Mouse (Mus musculus): ENCODE results near the gene Gm20937. TPM values are rescaled to one million over a fixed set of nuclear protein-coding genes. Genes with fewer than 3 reads are reported as not detected.

Gm20937 gene
- polyA plus RNA-seq (2017; shearing (Covaris generic)) = not detected

DNA sequence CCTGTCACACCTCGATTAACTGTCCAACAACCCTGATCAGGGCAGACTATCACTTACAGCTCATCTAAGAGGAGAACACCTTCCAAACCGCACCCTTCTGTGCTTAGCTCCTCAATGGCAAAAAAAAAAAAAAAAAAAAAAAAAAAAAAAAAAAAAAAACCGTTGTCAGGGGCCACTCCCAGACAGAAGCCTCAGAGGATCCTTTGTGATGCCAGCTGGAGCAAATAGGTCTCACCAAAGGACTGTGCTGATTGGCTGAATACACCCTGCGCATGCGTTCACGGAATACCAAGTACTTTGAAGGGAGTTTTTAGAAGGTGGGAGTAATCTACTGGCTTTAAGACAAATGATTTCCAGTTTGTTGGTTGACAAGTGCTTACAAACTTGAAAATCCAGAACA, at the start of gene Gm20937:
Gm20937 (minus strand) TSS at position 101 of the 400 bp plus-strand sequence.

Other genes starting within 250 kb of the Gm20937 start
- not detected for gene Gm20816, start 243.1 kb upstream of the Gm20937 start, polyA plus RNA-seq (2017; shearing (Covaris generic))